Mouse (Mus musculus): ENCODE data around the gene Ttbk2.

The Ttbk2 gene

GRCm38 (mm10) chr2:120850424-120851082 lies at the start of gene Ttbk2:
Ttbk2 (minus strand) TSS chr2:120850604.
- DNase-seq (ENCODE audit: low read depth, low spot score) = peak; percentile 94
- Histone ChIP-seq H3K27me3 (ENCODE audit: control insufficient read depth, insufficient read depth, low read length, poor library complexity, severe bottlenecking) (no peaks in the 10 kb centered on the region), H3K36me3 (ENCODE audit: control insufficient read depth, insufficient read depth, low read length, poor library complexity, severe bottlenecking) (no peaks in the 10 kb centered on the region)

GRCm38 (mm10) chr2:120896361-120896760 lies 46.0 kb upstream of the Ttbk2 start:
- peaks cover 15% of the 10 kb centered on the region for H3K36me3 ChIP-seq (ENCODE audit: control insufficient read depth, insufficient read depth, low read length, poor library complexity, severe bottlenecking)
- H3K27me3 ChIP-seq (ENCODE audit: control insufficient read depth, insufficient read depth, low read length, poor library complexity, severe bottlenecking) = no peaks in the 10 kb centered on the region
- no peak for DNase-seq (ENCODE audit: low read depth, low spot score)

DNA sequence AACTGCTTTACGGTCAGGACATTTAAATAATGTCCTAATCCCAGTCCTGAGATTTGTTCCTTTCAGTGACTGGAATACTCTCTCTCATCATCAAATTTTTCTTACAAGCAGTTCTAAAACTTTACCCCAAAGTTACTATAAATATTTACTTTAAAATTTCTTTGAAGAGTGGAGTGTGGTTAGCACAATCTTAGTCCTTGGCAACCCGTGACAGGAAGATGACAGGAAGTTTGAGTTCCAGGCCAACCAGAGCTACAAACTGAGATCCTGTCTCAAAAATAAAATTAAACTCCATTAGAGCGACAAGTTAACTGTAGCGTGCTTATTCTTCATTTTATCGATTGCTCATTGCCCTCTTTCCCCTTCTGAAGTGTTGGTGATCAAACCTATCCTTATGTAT lies 37.2 kb upstream of the Ttbk2 start:
- H3K27me3 ChIP-seq (ENCODE audit: control insufficient read depth, insufficient read depth, low read length, poor library complexity, severe bottlenecking) = no peaks in the 10 kb centered on the region
- DNase-seq (ENCODE audit: low read depth, low spot score) = no peak
- peaks cover 8% of the 10 kb centered on the region for H3K36me3 ChIP-seq (ENCODE audit: control insufficient read depth, insufficient read depth, low read length, poor library complexity, severe bottlenecking)

- no peak for DNase-seq (ENCODE audit: low read depth, low spot score)
- peaks cover 5% of the 10 kb centered on the region for H3K36me3 ChIP-seq (ENCODE audit: control insufficient read depth, insufficient read depth, low read length, poor library complexity, severe bottlenecking)
- no peaks in the 10 kb centered on the region for H3K27me3 ChIP-seq (ENCODE audit: control insufficient read depth, insufficient read depth, low read length, poor library complexity, severe bottlenecking)
These were observed 22.8 kb upstream of the Ttbk2 start for GRCm38 (mm10) chr2:120873192-120873591.

DNA sequence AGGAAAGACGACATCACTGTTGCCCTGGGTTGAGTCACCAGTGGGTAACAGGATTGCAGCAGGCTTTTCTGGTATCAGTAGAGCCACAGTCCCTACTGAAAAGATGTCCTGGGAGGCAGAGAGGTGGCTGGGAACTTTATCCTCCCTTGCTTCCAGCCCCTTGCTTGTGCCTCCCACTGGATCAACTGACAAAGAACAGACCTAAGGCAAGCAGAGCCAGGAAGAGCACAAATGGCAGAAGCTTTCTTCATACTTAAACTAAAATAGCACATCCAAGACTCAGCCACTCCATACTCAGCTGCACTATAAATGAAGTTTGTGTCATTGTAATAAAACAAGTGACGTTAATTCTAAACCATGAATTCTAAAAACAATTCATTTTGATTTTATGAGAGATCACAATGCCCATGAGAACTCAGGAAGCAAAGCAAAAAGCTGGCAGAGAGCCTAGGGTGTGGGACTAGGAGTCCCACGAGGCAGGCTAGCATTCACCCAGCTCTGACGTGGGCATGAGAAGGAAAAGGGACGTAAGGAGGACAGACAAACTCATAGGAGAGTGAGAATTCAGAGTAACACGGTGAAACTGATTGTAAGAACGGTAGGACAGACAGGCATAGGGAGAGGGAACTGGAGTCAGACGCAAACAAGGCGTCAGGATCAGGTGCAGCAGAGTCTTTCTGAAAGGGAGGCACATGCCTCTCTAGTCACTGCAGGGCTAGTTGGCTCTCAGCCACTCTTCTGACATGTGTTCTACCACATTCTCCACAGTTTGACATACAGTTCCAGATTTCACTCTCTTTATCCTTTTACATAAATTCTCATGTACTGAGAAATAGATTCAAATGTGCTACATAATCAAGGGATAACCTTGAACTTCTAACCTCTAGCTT lies 21.3 kb upstream of the Ttbk2 start:
- peaks cover 5% of the 10 kb centered on the region for H3K36me3 ChIP-seq (ENCODE audit: control insufficient read depth, insufficient read depth, low read length, poor library complexity, severe bottlenecking)
- DNase-seq (ENCODE audit: low read depth, low spot score) = no peak
- H3K27me3 ChIP-seq (ENCODE audit: control insufficient read depth, insufficient read depth, low read length, poor library complexity, severe bottlenecking) = no peaks in the 10 kb centered on the region

DNA sequence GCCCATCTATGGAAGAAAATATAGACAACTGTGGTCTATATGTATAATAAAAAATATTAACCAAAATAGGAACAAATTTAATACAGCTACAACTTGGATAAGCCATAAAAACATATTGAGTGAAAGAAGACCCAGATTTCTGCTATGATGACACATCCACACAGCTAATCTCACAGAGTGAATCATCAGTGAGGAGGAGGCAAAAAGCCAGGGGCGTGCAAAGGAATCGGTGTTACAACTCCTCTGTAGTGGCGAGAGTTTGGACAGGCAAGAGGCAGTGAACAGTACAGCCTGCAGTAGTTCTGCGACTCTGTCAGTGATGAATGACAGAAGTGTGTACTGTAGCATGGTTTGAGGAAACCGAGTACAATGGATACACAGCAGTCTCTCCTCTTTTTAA lies 16.9 kb upstream of the Ttbk2 start:
- no peak for DNase-seq (ENCODE audit: low read depth, low spot score)
- Histone ChIP-seq H3K27me3 (ENCODE audit: control insufficient read depth, insufficient read depth, low read length, poor library complexity, severe bottlenecking) (no peaks in the 10 kb centered on the region), H3K36me3 (ENCODE audit: control insufficient read depth, insufficient read depth, low read length, poor library complexity, severe bottlenecking) (peaks cover 10% of the 10 kb centered on the region)

- peak; percentile 67 for DNase-seq (ENCODE audit: low read depth, low spot score)
- no peaks in the 10 kb centered on the region for H3K27me3 ChIP-seq (ENCODE audit: control insufficient read depth, insufficient read depth, low read length, poor library complexity, severe bottlenecking)
- H3K36me3 ChIP-seq (ENCODE audit: control insufficient read depth, insufficient read depth, low read length, poor library complexity, severe bottlenecking) = peaks cover 14% of the 10 kb centered on the region
These were observed 16.2 kb upstream of the Ttbk2 start for GRCm38 (mm10) chr2:120866561-120866960.

- DNase-seq (ENCODE audit: low read depth, low spot score) = no peak
- H3K27me3 ChIP-seq (ENCODE audit: control insufficient read depth, insufficient read depth, low read length, poor library complexity, severe bottlenecking) = no peaks in the 10 kb centered on the region
- peaks cover 15% of the 10 kb centered on the region for H3K36me3 ChIP-seq (ENCODE audit: control insufficient read depth, insufficient read depth, low read length, poor library complexity, severe bottlenecking)
These were observed 13.0 kb upstream of the Ttbk2 start for GRCm38 (mm10) chr2:120863389-120863788.

DNA sequence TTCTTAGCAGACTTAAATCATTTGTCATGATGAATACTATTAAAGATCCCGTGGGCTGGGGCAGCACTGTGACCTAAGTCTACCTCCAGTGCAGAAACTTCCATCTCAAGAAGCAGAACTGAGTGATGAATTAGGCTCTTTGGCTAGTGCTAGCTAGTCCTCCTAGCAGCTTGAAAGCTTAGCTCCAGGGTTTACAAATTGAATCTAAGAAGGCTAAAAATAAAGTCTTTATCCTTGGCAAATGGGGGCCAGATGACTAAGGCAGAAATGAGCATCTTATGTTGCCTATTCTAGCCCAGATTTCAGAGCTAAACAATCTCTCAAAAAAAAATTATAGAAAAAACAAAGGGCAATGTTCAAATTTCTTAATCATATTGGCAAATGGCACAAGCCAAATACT lies 10.3 kb upstream of the Ttbk2 start:
- H3K36me3 ChIP-seq (ENCODE audit: control insufficient read depth, insufficient read depth, low read length, poor library complexity, severe bottlenecking) = peaks cover 11% of the 10 kb centered on the region
- no peak for DNase-seq (ENCODE audit: low read depth, low spot score)
- H3K27me3 ChIP-seq (ENCODE audit: control insufficient read depth, insufficient read depth, low read length, poor library complexity, severe bottlenecking) = no peaks in the 10 kb centered on the region

DNA sequence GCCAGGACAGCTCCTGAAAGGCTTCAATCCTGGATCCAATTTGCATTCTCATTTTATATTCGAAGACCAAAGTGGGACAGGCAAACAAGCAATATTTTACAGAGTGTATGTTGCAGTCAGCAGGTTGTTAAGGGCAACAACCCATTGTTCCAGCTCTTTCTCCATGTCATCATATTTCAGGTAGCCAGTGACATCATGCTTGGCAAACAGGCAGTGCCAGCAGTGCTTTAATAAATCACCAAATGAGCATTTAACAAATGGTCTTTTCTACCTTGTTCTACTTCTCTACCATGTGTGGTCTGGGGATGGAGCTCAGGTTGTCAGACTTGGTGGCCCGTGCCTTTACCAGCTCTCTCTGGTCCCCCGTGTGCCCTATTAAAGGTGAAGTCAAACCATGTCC lies 7.7 kb upstream of the Ttbk2 start:
- no peak for DNase-seq (ENCODE audit: low read depth, low spot score)
- no peaks in the 10 kb centered on the region for H3K27me3 ChIP-seq (ENCODE audit: control insufficient read depth, insufficient read depth, low read length, poor library complexity, severe bottlenecking)
- H3K36me3 ChIP-seq (ENCODE audit: control insufficient read depth, insufficient read depth, low read length, poor library complexity, severe bottlenecking) = peaks cover 7% of the 10 kb centered on the region

DNA sequence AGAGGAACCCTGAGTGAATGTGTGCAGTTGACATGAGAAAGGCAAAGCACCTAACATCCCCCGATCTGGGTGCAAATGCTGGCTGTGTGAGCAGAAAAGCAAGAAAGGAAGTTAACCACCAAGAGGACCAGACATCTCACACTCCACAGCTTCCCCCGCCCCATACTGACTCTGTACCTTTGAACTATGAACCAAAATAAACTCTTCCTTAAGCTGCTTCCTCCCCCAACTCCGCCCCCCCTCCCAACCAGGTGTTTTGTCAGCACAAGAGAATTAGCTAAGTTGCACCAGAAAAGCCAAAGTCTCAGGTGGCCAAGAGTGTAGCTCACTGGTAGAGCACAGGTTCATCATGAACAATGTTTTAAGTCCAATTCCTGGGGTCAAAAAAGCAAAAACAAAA lies 2.7 kb upstream of the Ttbk2 start:
- Histone ChIP-seq H3K27me3 (ENCODE audit: control insufficient read depth, insufficient read depth, low read length, poor library complexity, severe bottlenecking) (no peaks in the 10 kb centered on the region), H3K36me3 (ENCODE audit: control insufficient read depth, insufficient read depth, low read length, poor library complexity, severe bottlenecking) (no peaks in the 10 kb centered on the region)
- DNase-seq (ENCODE audit: low read depth, low spot score) = no peak

DNA sequence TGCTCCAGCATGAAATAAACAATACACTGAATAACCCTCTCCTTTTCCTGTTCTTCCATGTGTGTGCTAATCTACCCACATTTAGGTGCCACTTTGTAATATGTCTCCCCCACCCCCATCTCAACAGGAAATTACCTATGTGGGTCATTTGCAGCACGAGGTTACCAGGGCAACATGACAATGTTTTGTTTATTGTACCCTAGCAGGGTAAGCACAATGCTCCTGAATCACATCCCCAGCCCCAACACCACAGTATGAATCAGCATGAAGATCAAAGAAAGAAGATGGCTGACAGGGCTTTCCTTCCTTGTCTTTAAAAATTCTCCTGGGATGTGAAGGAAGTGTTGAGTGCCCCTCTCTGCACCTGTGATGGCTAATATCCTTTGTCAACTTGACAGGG lies 2.2 kb upstream of the Ttbk2 start:
- no peaks in the 10 kb centered on the region for H3K27me3 ChIP-seq (ENCODE audit: control insufficient read depth, insufficient read depth, low read length, poor library complexity, severe bottlenecking)
- DNase-seq (ENCODE audit: low read depth, low spot score) = peak; percentile 23
- H3K36me3 ChIP-seq (ENCODE audit: control insufficient read depth, insufficient read depth, low read length, poor library complexity, severe bottlenecking) = no peaks in the 10 kb centered on the region

DNA sequence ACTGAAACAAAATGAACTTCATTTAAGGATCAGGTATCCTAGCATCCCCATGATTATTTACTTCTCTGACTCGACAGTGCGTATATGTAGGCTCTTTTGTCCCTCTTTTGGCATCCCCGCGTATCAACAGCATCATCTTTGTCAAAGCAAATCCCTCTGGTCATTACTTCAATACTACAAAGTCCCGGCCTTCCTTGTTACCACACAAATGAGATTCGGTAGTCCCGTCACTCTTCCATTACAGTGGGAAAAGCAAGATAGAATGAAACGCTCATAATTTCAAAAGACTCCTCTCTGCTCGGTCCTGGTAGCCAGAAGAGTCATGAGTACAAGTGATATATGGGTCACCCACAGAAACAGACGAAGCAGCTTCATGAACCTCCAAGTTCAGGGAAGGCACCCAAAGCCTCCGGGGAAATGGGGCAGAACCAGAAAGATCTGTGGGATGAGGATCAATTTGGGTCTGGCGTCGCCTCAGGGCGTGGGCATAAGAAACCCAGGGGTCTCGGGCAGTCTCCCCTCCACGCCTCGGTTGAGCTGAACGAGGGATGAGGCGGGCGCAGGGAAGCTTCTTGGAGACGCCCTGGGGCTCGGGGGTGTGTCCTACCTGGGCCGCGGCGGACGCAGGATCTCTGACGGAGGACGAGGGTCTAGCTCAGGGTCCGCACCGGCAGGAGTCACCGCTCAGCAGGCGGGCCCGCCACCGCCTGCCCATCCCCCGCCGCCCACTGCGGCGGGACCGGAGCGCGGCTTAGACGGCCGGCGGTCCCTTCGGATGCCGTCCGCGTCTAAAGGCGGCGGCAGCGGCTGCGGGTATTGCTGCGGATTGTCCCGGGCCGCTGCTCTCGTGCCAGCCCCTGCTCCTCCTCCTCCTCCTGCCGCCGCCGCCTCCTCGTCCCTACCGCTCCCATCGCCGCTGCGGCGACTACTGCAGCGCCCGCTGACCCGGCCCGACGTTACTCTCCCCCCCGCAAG lies 668 bp downstream of the Ttbk2 start, which contains the start of gene Cdan1:
TSS of gene Cdan1 (minus strand) at position 680 of the 975 bp plus-strand sequence.
- H3K36me3 ChIP-seq (ENCODE audit: control insufficient read depth, insufficient read depth, low read length, poor library complexity, severe bottlenecking) = no peaks in the 10 kb centered on the region
- no peaks in the 10 kb centered on the region for H3K27me3 ChIP-seq (ENCODE audit: control insufficient read depth, insufficient read depth, low read length, poor library complexity, severe bottlenecking)
- DNase-seq (ENCODE audit: low read depth, low spot score) = no peak

GRCm38 (mm10) chr2:120845280-120845679 lies 5.1 kb downstream of the Ttbk2 start:
- no peak for DNase-seq (ENCODE audit: low read depth, low spot score)
- no peaks in the 10 kb centered on the region for H3K36me3 ChIP-seq (ENCODE audit: control insufficient read depth, insufficient read depth, low read length, poor library complexity, severe bottlenecking)

More at GRCm38 (mm10) chr2:120845280-120845679, 5.1 kb downstream of the Ttbk2 start:
- no peaks in the 10 kb centered on the region for H3K27me3 ChIP-seq (ENCODE audit: control insufficient read depth, insufficient read depth, low read length, poor library complexity, severe bottlenecking)

Data from splenic B cell, adult 2 months (primary cell).